Mouse (Mus musculus) CD4-positive, CD25-positive, alpha-beta regulatory T cell, adult 2 months (primary cell): Measurements from ENCODE around the gene Olfr283.
A peak's percentile ranks its signal among the peaks of the same experiment; 100 is the strongest.
"Not testable (repeated sequence)": the region's sequence is repeated elsewhere in the genome, so short reads cannot be mapped to it uniquely, and the experiment has no call there.

ENCODE experiments used
- DNase-seq: peaks from one replicate; pipeline ENCODE4 v3.0.0-alpha.2; 2012; ENCODE audit warnings: low read depth, low spot score

Gene Olfr283

GRCm38 (mm10) chr15:98380846-98381245, at the start of gene Olfr283:
Olfr283 (minus strand) TSS chr15:98380946.
- no peak for DNase-seq

DNA sequence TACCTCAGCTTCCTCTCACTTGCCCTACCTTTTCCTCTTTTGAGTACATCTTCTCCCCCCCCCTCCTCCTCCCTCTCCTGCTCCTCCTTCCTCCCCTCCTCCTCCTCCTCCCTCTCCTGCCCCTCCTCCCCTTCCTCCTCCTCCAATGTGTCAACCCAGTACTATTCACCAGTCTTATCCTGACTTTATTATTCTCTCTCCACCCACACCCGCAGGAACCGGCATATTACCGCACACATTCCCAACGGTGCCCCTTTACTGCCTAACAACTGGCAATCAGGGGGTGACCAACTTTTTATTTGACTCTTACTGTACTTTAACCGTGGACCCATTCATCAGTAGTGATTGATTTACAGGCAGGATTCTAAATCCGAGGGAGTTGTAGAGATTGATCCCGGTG, 44.4 kb upstream of the Olfr283 start:
- DNase-seq: no peak

DNA sequence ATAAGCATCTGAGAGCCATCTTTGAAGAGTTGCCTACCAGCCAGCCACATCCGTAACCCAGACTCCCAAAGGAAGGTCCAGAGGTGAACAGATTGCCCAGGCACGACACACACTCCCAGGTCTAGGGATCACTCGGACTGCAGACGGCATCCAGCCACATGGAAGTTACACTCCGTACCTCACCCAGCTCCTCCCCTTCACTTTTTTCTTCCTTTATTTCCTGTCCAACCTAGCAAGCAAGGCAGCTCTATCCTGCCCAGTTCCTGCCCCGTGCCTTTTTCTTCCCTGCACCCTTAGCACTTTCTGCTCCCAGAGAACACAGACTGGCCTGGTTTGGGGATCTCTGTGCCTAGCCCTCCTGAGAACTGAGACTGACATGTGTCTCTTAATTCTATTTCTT, 44.0 kb upstream of the Olfr283 start:
- no peak for DNase-seq

DNA sequence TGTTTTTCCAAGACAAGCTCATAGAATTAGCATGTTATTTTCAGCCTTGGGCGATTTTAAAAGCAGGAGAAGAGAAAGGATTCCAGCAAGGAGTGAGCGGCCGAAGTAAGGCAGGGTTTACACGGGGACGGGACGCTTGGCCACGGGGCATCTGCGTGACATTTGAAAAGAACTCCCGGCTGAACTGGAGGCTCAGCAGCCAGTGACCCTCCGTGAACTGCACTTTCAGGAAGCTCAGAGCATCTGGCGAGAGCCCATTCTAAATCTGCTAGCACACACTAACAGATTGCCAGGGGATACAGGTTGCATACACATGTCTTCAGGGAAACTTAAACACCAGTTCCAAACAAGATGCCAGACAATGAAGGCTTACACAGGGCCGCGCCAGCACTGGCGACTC, 43.6 kb upstream of the Olfr283 start:
- DNase-seq: no peak

DNA sequence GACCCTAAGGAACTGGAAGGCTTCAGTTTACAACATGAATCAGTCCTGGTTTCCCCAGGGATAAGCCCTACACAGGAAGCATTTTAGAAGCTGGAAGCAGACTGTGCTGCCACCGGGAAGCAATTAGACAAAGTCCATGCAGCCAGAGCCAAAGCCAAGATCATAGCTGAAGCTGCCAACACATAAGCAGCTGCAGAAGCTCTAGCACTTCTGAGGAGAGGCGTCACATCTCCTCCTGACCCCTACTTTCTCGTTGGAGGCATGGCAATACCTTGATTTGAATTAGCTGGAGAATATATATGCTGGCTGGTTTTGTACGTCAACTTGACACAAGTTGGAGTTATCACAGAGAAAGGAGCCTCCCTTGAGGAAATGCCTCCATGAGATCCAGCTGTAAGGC, 40.2 kb upstream of the Olfr283 start:
- DNase-seq: no peak

DNA sequence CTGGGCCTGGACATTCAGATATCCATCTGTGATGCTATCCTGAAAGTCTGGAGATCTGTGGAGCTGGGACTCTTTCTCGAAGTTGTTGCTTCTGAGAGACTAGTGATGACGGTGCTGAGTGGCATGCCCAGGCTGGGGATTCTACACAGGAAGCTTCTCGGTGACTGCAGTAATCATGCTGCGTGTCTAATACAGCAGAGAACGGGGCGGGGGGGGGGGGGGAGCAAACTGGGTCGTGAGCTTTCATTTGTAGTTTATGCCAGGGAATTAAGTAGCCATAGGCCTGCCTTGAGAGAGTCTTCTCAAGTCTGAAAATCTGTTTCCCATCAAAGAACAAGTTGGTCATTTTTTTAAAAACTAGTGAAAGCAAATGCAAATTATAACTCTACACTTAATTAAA, 37.4 kb upstream of the Olfr283 start:
- DNase-seq: no peak

DNA sequence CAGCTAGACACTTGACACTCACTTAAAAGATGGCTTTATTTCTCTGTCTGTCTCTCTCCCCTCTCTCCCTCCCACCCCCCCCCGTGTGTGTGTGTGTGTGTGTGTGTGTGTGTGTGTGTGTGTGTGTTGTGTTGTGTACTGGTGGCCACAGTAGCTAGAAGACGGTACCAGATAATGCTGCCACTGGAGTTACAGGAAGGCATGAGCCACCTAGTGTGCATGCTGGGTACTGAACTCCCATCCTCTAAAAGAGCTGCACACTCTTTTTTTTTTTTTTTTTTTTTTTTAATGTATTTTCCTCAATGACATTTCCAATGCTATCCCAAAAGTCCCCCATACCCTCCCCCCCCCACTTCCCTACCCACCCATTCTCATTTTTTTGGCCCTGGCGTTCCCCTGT, 36.5 kb upstream of the Olfr283 start:
- DNase-seq: peak; percentile 53

DNA sequence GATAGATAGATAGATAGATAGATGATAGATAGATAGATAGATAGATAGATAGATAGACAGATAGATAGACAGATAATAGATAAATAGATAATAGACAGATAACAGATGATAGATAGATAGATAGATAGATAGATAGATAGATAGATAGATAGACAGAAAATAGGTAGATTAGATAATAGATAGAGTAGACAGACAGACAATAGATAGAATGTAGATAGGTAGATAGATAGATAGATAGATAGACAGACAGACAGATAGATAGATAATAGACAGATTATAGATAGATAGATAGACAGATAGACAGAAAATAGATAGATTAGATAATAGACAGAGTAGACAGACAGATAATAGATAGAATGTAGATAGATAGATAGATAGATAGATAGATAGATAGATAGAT, 36.1 kb upstream of the Olfr283 start:
- not testable (repeated sequence) for DNase-seq

GRCm38 (mm10) chr15:98415996-98416395, 35.2 kb upstream of the Olfr283 start:
- DNase-seq: no peak

DNA sequence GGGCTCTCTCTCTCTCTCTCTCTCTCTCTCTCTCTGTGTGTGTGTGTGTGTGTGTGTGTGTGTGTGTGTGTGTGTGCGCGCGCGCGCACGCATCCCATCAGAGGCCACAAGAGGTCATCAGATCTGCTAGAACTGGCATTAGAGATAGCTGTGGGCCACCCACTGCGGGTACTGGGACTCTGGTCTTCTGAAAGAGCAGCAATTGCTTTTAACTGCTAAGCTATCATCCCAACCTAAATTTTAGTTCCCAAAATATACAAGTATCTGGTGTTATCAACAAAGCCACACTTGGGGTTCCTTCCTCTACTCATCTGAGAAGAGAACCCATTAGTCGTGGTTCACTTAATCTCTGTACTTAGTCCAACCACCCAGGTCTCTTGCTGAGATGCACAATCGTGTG, 29.5 kb upstream of the Olfr283 start:
- DNase-seq: no peak

GRCm38 (mm10) chr15:98409635-98410034, 28.9 kb upstream of the Olfr283 start:
- DNase-seq: no peak

DNA sequence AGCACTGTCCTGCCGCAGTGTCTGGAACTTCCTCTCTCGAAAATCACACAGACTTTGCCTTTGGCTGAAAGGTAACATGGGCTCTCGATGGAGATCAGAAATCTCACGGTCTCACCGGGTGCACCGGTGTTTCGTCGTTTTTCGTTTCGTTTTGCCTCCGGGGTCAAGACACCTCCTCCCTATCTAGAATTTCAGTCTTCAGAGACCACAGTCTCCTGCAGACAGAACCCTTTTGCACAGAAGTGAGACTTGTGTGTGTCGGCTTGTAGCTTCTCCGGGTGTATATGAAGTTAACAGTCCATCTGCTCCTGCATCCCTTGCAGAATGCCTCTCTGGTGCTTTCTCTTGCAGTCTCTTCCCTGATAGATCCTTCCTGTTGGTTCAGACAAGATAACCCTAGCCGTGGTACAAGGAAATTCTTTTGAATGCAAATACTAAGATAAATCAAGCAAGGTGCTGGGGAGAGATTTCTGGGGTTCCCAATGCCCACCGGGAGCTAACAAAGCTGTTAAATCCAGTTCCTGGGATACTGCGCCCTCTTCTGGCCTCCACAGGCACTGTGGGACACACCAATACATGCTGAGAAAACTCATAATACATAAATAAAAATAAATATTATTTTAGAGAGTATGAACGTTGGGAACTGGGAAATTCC, 27.8 kb upstream of the Olfr283 start:
- DNase-seq: peak; percentile 13

DNA sequence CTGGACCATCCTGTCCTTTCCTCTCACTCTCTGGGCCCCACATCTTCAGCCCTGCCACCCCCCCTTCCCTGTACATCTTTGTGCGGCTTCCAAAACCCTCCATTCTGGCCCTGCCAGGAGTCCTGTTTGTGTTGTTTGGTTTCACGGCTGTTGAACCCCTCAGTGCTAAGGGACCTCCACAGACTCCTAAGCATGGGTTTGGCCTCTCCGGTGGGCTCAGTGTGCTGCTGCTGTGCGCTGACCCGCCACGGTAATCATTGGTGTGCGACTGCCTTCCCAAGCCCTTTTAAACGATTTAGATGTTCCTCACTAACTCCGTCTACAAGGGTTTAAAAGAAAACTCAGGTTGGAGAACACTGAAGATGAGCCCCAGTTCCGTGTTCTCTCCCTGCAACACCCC, 21.6 kb upstream of the Olfr283 start:
- no peak for DNase-seq

- DNase-seq: no peak
These were observed 16.4 kb upstream of the Olfr283 start for GRCm38 (mm10) chr15:98397136-98397535.

DNA sequence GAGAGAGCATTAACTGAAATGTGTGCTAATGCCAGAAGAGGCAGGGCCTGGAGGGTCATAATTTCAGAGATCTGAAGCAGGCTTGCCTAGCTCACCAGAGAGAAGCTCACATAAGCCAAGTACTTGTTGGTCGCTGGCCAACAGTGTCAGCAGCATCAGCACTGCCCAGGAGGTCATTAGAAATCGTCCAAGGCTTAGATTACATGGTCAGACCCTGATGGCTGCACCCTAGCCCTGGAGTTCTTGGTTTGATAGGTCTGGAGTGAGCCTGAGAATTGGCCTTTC, 11.1 kb upstream of the Olfr283 start:
- no peak for DNase-seq

- no peak for DNase-seq
These were observed 10.5 kb upstream of the Olfr283 start for GRCm38 (mm10) chr15:98391081-98391902.

DNA sequence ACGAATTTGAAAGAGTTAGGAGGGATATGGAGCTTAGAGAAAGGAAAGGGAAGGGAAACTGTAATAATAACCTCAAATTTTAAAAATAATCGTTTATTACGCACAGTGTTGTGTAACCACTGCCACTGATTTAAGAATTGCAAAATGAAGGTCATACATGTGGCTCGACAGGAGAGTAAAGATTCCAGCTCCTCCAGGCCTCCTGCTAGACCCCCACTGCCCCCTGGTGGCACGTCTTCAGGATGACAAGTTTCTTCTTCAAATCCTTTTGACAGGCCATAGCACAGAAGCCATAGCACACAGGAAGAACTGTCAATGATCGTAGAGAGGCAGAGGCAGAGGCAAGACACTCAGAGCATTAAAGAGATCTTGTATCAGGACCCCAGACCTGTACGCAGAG, 9.1 kb upstream of the Olfr283 start:
- peak; percentile 59 for DNase-seq

- DNase-seq: no peak
These were observed 6.9 kb upstream of the Olfr283 start for GRCm38 (mm10) chr15:98387621-98388020.

DNA sequence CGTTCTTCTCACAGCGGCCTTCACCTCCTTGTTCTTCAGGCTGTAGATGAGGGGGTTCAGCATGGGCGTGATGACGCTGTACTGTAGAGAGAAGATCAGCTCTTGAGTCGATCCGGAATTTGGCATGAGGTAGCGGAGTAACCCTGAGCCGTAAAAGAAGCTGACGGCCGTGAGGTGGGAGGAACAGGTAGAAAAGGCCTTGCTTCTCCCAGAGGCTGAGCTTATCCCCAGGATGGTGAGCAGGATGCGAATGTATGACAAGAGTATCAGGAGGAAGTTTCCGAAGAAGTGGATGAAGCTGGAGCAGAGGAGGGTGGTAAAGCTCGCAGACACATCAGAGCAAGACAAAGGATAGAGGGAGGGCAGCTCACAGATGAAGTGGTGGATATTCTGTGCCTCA, 2.5 kb downstream of the Olfr283 start:
- no peak for DNase-seq

DNA sequence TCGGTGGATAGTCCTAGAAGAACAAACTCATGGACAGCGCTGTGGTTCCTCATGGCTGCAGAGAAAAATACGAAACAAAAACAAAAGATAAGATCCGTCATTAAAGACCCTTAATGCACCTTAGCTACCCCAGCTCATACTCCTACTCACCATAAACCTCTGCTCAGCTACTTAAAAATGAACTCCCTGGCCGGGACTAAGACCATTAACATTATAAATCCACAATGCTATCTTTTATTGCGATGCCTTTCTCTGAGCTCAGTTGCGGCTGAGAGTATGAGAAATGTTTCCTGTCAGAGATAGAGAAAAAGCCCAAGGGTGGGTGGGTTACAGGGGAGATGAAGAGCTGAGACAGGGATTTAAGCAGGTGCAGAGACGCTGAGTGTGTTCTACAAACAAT, 39.9 kb downstream of the Olfr283 start, which contains the start of gene Olfr284:
Gene Olfr284, minus strand, starts transcription at position 101 of the 400 bp plus-strand sequence.
- no peak for DNase-seq
